Mouse (Mus musculus) gastrocnemius, postnatal 14 days (tissue): ENCODE data around the gene Cnot9. TPM values are rescaled to one million over a fixed set of nuclear protein-coding genes. Genes with fewer than 3 reads are reported as not detected.

Source experiments
- total RNA-seq, 2 experiments: library from RNA; stranded (reverse); gene quantifications; 2 replicates each; pipeline ENCODE4 v1.2.3; 2021

The Cnot9 gene
- total RNA-seq, 2 experiments from 2014 or later: 10.5 to 12.5 TPM

Other genes with a start within 250 kb of the Cnot9 start
- not detected for gene Gpbar1, start 227.5 kb upstream of the Cnot9 start, total RNA-seq
- 10 to 100 TPM; 76.7 to 77.5 TPM for gene Aamp, start 221.3 kb upstream of the Cnot9 start, total RNA-seq
- gene Pnkd, start 221.1 kb upstream of the Cnot9 start, total RNA-seq: 10 to 100 TPM; 59.8 to 72.1 TPM
- 10 to 100 TPM; 32.4 to 39.8 TPM for gene Tmbim1, start 200.4 kb upstream of the Cnot9 start, total RNA-seq
- under 1 TPM; 0.10 to 0.20 TPM for gene Catip, start 143.9 kb upstream of the Cnot9 start, total RNA-seq
- gene Slc11a1, start 130.9 kb upstream of the Cnot9 start, total RNA-seq: 1 to 10 TPM; 2.5 to 4.5 TPM
- gene Ctdsp1, start 114.5 kb upstream of the Cnot9 start, total RNA-seq: 10 to 100 TPM; 88.2 to 88.5 TPM
- under 1 TPM; 0.27 TPM for gene Vil1, start 96.7 kb upstream of the Cnot9 start, total RNA-seq
- 10 to 100 TPM; 72.7 to 76.3 TPM for gene Plcd4, start 36.8 kb downstream of the Cnot9 start, total RNA-seq
- 10 to 100 TPM in 1 of 2 experiments, 1 to 10 TPM in 1; 6.6 to 10.6 TPM for gene Usp37, start 38.2 kb downstream of the Cnot9 start, total RNA-seq
- gene Zfp142, start 82.2 kb downstream of the Cnot9 start, total RNA-seq: 1 to 10 TPM; 7.7 to 8.5 TPM
- gene Bcs1l, start 82.2 kb downstream of the Cnot9 start, total RNA-seq: 10 to 100 TPM; 13.1 to 16.8 TPM
- gene Rnf25, start 95.3 kb downstream of the Cnot9 start, total RNA-seq: 10 to 100 TPM; 14.6 to 16.1 TPM
- gene Stk36, start 95.4 kb downstream of the Cnot9 start, total RNA-seq: 1 to 10 TPM; 1.0 to 1.8 TPM
- 10 to 100 TPM in 1 of 2 experiments, 1 to 10 TPM in 1; 9.1 to 10.5 TPM for gene Ttll4, start 155.7 kb downstream of the Cnot9 start, total RNA-seq
- 10 to 100 TPM in 1 of 2 experiments, 1 to 10 TPM in 1; 9.9 to 22.2 TPM for gene Cyp27a1, start 207.5 kb downstream of the Cnot9 start, total RNA-seq
- gene Prkag3, start 243.2 kb downstream of the Cnot9 start, total RNA-seq: 100 to 1,000 TPM in 1 of 2 experiments, 10 to 100 TPM in 1; 76.2 to 109 TPM